Mouse (Mus musculus) brain, embryonic 14.5 days (tissue): ENCODE measurements around the gene Tekt4. TPM values are rescaled to one million over a fixed set of nuclear protein-coding genes. Genes with fewer than 3 reads are reported as not detected.
A peak's percentile ranks its signal among the peaks of the same experiment; 100 is the strongest.

ENCODE experiments used
- DNase-seq: peaks from one replicate; pipeline ENCODE4 v3.0.0-alpha.2; 2011; ENCODE audit warnings: low read depth
- CTCF ChIP-seq: fragments of 200-500 bp; IDR thresholded peaks from 2 replicates; pipeline ENCODE4 v1.5.1; 2012; ENCODE audit warnings: inconsistent platforms, mild to moderate bottlenecking, moderate library complexity, borderline replicate concordance; ENCODE audit not compliant: insufficient read depth, insufficient read length; ENCODE audit errors: extremely low read depth
- POLR2A ChIP-seq: fragments of 200-500 bp; IDR thresholded peaks from 2 replicates; pipeline ENCODE4 v1.6.1; 2012; ENCODE audit warnings: mild to moderate bottlenecking, inconsistent platforms, borderline replicate concordance; ENCODE audit not compliant: poor library complexity, insufficient read depth, insufficient read length, severe bottlenecking; ENCODE audit errors: extremely low read depth
- polyA plus RNA-seq: library from polyadenylated mRNA; depleted of rRNA; stranded (reverse); fragments of >200 nt; gene quantifications from 2 replicates; pipeline ENCODE4 v1.2.3, GENCODE M21; 2012

Gene Tekt4
- polyA plus RNA-seq, 1 experiment, result 1.4 TPM

DNA sequence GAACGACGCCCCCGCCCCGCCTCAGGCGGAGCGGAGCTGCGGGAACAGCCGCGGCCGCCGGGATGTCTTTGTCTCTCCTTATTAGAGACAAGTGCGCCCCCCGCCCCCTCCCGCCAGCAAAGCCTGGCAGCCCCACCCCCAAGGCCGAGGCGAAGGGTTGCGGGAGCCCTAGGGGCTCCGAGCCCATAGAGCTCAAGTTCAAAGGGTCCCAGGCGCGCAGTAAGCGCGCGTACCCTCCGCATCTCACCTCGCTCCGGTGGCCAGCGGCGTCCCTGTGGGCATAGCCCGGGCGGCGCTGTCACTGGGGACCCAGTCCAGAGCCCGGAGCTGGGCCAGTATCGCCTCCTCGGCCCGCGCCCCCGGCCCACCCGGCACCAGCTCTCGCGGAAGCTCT lies 21.2 kb upstream of the Tekt4 start:
- peak; percentile 70 for DNase-seq
- 0 out of 2 replicates have a peak, but pooled peaks have one; percentile 15 for TF ChIP-seq POLR2A
- no peak for TF ChIP-seq CTCF

DNA sequence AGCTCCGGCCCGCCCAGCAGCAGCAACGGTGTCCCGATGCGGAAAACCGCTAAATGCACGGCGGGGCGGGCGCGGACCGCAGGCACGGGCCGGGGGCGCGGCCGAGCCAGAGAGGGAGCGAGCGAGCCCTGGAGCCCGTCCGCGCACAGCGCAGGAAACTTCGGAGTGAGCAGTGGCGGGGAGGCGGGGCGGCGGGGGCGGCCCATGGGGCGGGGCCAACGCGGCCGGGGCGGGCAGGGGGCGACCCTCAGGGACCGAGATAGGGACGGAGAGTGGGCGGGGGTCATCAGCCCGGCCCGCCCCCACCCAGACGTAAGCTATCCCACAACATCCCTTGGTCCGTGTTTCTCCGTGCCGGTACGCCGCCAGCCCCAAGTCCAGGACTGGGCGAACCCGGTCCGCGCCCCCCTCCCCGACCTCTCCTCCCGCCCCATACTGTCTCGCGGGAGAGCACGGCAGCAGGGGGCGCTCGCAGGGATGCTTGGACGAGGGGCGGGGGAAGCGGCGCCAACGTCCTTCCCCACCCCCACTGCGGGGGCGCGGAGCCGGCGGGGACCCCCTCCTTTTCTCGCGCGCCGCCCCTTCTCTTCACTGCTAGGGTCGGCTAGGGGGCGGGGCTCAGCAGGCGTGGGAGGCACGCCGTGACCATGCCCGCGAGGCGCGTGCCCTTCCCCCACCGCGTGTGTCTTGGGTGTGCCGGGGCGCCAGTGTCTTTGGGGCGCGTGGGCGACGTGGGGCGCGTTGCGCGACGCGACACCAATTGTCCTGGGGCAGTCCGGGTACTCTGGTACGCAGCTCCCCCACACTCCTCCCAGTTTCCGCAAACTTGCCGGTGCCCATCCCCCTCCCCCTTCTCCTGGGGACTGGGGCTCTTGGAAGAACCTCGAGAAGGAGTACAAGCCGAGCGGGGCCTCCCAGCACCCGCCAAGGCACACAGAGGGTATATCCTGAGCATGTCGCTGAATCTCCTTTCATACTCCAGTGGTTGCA lies 20.5 kb upstream of the Tekt4 start, which contains the start of gene Cacna1h:
Gene Cacna1h, minus strand, starts transcription at position 167 of the 990 bp plus-strand sequence.
- TF ChIP-seq POLR2A (peak; percentile 28; the same call in 1 of the 2 replicates), CTCF (peak; percentile 52; the same call in 1 of the 2 replicates)
- peak; percentile 89 for DNase-seq

DNA sequence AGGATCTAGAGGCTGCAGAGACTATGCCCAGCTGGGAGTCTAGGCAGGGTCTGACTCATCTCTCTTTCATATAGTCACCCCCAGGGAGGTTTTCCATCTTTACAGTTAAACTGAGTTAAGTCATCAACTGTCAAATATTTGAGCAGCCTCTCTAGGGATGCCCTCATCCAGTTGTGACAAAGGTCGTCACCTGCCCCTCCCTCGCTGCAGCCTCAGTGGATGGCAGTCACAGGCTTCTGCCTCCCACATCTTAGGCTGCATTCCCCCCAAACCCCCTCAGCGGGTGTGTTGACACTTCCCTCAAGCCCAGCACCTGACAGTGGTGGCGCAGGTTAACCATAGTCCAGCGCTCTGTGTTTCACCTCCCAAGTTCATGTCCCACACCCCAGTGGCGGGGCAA lies 13.0 kb upstream of the Tekt4 start:
- no peak for TF ChIP-seq CTCF
- no peak for TF ChIP-seq POLR2A
- DNase-seq, result no peak

DNA sequence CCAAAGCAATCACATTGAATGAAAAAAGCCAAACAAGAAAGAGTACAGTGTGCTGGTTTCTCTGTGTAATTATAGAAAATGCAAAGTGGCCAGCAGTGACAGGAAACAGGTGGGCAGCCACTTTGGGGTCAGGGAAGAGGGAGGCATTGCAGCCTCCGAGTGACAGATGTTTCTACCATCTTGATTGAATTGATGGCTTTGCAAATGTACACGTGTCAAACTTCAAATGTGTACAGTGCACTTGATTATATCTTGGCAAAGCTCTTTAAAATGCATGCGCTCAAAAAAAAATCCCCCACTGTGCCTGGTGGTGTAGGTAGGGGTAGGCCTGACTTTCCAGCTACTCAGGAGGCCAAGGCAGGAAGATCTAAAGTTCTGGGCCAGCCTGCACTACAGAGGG lies 11.5 kb upstream of the Tekt4 start:
- DNase-seq, result no peak
- no peak for TF ChIP-seq POLR2A
- no peak for TF ChIP-seq CTCF

DNA sequence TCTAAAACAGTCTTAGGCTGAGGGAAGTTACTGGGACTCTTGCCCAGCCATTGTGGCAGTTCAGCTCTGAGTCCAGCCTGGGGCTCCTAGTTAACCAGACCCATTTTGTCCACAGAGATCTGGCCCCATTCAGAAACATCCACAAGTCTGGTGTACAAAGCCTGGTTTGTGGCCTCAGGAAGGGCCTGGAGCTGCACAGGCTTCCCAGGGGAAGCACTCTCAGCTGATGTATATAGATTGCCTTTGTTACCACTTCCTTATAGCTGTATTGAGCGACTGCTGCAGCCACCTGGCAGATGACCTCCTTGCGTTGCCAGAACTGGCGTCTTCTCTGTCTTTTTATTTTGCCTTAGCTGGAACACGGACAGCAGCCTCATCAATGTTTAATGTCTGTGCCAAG lies 9.3 kb upstream of the Tekt4 start:
- no peak for DNase-seq
- TF ChIP-seq POLR2A, result no peak
- no peak for TF ChIP-seq CTCF

DNA sequence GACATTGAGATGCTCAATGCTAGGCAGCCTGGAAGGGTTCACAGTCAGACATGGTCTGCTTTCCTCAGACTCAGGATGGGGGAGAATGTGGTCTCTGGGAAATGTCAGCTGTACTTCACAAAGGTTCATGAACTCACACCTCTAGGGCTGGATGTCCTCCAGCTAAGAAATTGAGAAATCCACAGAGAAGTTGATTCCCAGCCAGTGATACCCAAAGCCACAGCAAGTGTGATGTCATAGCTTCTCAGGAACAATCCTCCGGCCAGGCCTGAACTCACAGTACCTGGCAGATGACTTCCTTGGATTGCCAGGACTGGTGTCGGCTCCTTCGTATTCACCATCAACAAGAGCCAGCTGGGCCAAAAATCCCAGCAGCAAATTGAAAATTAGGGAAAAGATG lies 8.6 kb upstream of the Tekt4 start:
- TF ChIP-seq CTCF, result no peak
- TF ChIP-seq POLR2A, result no peak
- DNase-seq, result peak; percentile 26

DNA sequence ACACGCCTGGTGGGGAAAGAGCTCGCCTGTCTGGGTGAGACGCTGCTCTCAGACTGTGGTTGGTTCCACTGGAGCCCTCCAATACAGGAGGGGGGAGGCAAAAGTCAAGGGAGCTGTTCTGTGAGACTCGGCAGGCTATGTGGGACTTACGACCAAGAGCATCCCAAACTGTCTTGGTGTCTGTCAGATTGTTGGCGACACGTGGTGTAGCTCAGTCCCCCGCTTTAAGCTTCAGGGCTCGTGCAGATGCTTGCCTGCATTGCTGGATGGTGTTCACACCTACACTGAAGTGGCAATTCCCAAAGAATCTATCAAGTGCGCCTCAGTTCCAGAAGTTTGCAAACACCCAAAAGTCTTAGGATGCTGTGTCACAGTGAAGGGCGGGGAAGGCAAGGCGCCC lies 6.5 kb upstream of the Tekt4 start:
- TF ChIP-seq CTCF (no peak), POLR2A (no peak)
- no peak for DNase-seq

DNA sequence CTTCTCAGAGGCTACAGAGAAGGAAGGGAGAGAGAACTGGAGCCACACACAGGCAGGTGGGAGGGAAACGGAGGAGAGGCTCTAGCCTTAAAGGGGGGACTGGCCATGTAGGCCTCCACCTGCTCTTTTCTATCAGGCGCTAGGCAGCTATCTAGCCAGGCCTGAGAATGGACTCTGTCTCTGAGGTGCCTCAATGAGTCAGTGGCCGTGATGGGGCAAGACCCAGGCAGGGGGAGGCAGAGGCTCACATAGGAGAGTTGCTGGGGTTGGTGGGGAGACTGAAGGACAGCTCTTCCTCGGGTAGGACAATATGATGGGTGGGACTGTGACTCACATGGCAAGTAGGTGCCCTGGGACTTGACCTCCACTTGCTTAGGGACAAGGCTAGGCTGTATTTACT lies 4.1 kb upstream of the Tekt4 start:
- DNase-seq, result no peak
- TF ChIP-seq CTCF, result no peak
- TF ChIP-seq POLR2A, result no peak

DNA sequence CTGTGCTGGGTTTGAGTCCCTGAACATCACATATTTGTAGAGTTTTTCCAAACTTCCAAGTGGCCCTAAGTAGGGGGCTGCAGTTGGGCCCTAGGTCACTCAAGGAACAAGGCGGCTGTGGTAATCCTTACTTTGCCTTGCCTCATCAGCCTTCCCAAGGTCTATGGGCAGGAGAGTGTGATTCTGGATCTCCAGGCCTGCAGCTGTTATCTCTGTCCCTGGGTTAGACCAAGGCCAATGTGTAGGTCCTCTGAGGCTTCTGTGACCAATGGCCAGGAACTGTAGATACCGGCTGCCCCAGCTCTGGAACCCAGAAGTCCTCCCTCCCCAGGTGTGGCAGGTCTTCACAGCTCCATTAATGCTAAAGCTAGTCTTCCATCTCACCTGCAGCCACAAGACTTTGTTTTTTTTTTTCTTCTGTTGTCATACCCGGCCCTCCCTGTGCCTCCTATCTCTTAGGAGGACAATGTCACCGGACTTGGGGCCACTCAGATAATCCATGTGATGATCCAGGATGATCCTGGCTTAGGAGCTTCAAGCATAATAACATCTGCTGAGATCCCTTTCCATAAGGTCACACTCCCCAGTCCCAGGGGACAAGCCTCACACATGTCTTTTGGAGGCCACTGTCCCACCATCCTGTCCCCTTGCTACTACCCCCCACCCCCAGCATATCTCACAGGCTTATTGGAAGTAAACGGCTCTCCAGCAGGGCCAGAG lies 2.0 kb upstream of the Tekt4 start:
- DNase-seq, result no peak
- no peak for TF ChIP-seq CTCF
- no peak for TF ChIP-seq POLR2A

DNA sequence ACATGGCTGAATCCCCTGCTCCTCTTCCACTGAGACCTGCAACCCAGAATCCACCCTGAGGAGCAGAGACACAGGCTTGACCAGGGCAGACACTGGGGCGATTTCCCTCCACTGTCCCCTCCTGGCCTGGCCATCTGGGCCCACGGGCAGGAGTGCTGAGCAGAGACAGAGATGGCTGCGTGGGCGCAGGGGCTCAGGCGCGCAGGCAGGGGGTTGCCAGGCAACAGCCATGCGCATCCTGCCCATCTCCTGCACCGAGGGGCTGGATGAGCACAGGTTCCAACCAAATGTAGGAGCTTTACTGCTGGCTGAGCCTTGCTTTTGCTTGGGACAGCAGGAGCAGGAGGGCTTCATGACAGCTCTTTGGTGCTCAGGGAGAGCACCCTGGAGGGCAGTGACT lies 2.1 kb downstream of the Tekt4 start:
- DNase-seq, result peak; percentile 45
- TF ChIP-seq CTCF, result no peak
- no peak for TF ChIP-seq POLR2A

DNA sequence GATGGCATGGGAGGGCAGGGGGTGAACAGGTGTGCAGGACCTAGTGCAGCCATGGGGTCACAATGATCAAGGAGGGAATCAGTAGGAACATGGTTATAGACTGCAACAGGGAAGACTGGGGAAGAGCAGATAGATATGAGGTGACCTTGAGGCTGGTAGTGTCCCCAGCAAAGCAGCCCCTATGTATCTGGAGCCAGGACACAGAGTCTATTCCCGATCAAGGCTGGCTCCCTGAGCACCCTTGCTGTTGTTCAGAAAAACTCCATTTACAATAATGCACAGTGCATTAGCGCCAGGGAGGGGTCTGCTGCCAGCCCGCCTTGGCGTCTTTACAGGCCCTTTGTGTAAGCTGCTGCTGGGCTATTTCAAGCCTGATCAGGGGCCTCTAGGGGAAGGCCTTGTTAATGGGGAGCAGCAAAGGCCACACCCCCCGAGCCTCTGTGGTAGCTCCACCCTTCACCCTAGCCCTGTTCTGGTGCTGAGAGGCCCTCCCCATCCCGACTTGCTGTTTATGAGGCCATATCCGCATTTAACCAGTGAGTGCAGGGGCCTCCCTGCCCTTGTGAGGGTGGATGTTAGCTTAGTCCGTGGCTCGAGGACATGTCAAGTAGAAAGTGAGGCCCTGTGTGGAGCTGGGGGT lies 7.9 kb downstream of the Tekt4 start:
- DNase-seq, result peak; percentile 91
- no peak for TF ChIP-seq CTCF
- no peak for TF ChIP-seq POLR2A
